Mouse (Mus musculus): ENCODE data around the gene Cgas. TPM values are rescaled to one million over a fixed set of nuclear protein-coding genes. Genes with fewer than 3 reads are reported as not detected.

Cgas gene
- total and polyA plus RNA-seq, 3 experiments: 19.0 to 20.9 TPM; not detected in 1

- TF ChIP-seq EP300 (IDR thresholded peaks at IDR 0.05; ENCODE audit: low read depth in 1 of 2, low read length in 2 of 2) (no peak), NELFE (IDR thresholded peaks at IDR 0.05; ENCODE audit: low read depth, low read length) (peak; percentile 54), TBP (IDR thresholded peaks at IDR 0.05; ENCODE audit: low read depth, low read length) (peak; percentile 51; the same call in 1 of the 2 replicates), CTCF (IDR thresholded peaks at IDR 0.05 in 2 of 3, conservative IDR thresholded peaks at IDR 0.05 in 1 of 3; ENCODE audit: control insufficient read depth in 1 of 3, insufficient read depth in 1 of 3, low read depth in 2 of 3, low read length in 3 of 3, poor library complexity in 1 of 3, severe bottlenecking in 1 of 3) (no peak)
Measured at GRCm38 (mm10) chr9:78442579-78443392, at the start of gene Cgas (continued).

- Histone ChIP-seq H3K36me3 (ENCODE audit: control insufficient read depth in 1 of 2, insufficient read depth in 2 of 2, low read length in 2 of 2) (no peaks in the 10 kb centered on the region), H3K4me1 (ENCODE audit: control insufficient read depth in 1 of 2, insufficient read depth in 2 of 2, low read length in 2 of 2) (no peaks in the 10 kb centered on the region; a peak in 1 of 4 replicates), H3K79me2 (ENCODE audit: control insufficient read depth, insufficient read depth, low read length, poor library complexity) (no peaks in the 10 kb centered on the region), H3K9ac (ENCODE audit: control insufficient read depth, low read depth, low read length, poor library complexity, severe bottlenecking) (no peak overlapping the region), H3K27ac (ENCODE audit: control insufficient read depth, low read depth, low read length) (no peak overlapping the region), H3K9me3 (replicated peaks; ENCODE audit: insufficient read depth, low read length) (no peaks in the 10 kb centered on the region), H3K27me3 (ENCODE audit: control insufficient read depth in 1 of 2, insufficient read depth in 2 of 2, low read length in 2 of 2) (peaks cover 11 to 12% of the 10 kb centered on the region in 2 experiments), H3K4me3 (ENCODE audit: control insufficient read depth in 1 of 2, insufficient read depth in 1 of 2, low read depth in 2 of 2, low read length in 2 of 2) (no peak overlapping the region)
- no peak for DNase-seq (ENCODE audit: low read depth, low spot score)
- TF ChIP-seq UBTF (IDR thresholded peaks at IDR 0.05; ENCODE audit: borderline replicate concordance, insufficient read depth, low read depth, low read length): no peak
- no peak for TF ChIP-seq MXI1 (IDR thresholded peaks at IDR 0.05; ENCODE audit: low read depth, low read length)
- no peak for TF ChIP-seq CHD2 (IDR thresholded peaks at IDR 0.05; ENCODE audit: low read length)
- TF ChIP-seq EP300 (IDR thresholded peaks at IDR 0.05; ENCODE audit: low read depth in 1 of 2, low read length in 2 of 2): no peak
- TF ChIP-seq ETS1 (IDR thresholded peaks at IDR 0.05; ENCODE audit: low read depth, low read length): no peak
- no peak for TF ChIP-seq SIN3A (IDR thresholded peaks at IDR 0.05; ENCODE audit: low read length)
- TF ChIP-seq NELFE (IDR thresholded peaks at IDR 0.05; ENCODE audit: low read depth, low read length): no peak
- no peak for TF ChIP-seq ZMIZ1 (IDR thresholded peaks at IDR 0.05; ENCODE audit: low read depth, low read length)
- no peak for TF ChIP-seq SMC3 (IDR thresholded peaks at IDR 0.05; ENCODE audit: low read depth, low read length)
- no peak for TF ChIP-seq ELF1 (IDR thresholded peaks at IDR 0.05; ENCODE audit: low read depth, low read length)
- TF ChIP-seq ZKSCAN1 (IDR thresholded peaks at IDR 0.05; ENCODE audit: low read depth, low read length): no peak
- no peak for TF ChIP-seq ZC3H11A (IDR thresholded peaks at IDR 0.05; ENCODE audit: low read depth, low read length)
- TF ChIP-seq RAD21 (IDR thresholded peaks at IDR 0.05; ENCODE audit: low read depth, low read length): no peak
- TF ChIP-seq POLR2A (IDR thresholded peaks at IDR 0.05; ENCODE audit: control insufficient read depth in 1 of 2, insufficient read depth in 1 of 2, low read depth in 1 of 2, low read length in 2 of 2, poor library complexity in 1 of 2): no peak
- TF ChIP-seq CHD1 (IDR thresholded peaks at IDR 0.05; ENCODE audit: low read depth, low read length): no peak
Measured at GRCm38 (mm10) chr9:78492254-78492653, 49.2 kb upstream of the Cgas start.

- H3K36me3 ChIP-seq (ENCODE audit: control insufficient read depth in 1 of 2, insufficient read depth in 2 of 2, low read length in 2 of 2): no peaks in the 10 kb centered on the region
- no peaks in the 10 kb centered on the region for H3K79me2 ChIP-seq (ENCODE audit: control insufficient read depth, insufficient read depth, low read length, poor library complexity)
- no peak overlapping the region for H3K9ac ChIP-seq (ENCODE audit: control insufficient read depth, low read depth, low read length, poor library complexity, severe bottlenecking)
- no peaks in the 10 kb centered on the region for H3K9me3 ChIP-seq (replicated peaks; ENCODE audit: insufficient read depth, low read length)
- peaks cover 11 to 12% of the 10 kb centered on the region in 2 experiments for H3K27me3 ChIP-seq (ENCODE audit: control insufficient read depth in 1 of 2, insufficient read depth in 2 of 2, low read length in 2 of 2)
- no peak overlapping the region for H3K4me3 ChIP-seq (ENCODE audit: control insufficient read depth in 1 of 2, insufficient read depth in 1 of 2, low read depth in 2 of 2, low read length in 2 of 2)
- no peak for TF ChIP-seq UBTF (IDR thresholded peaks at IDR 0.05; ENCODE audit: borderline replicate concordance, insufficient read depth, low read depth, low read length)
- no peak for TF ChIP-seq CHD2 (IDR thresholded peaks at IDR 0.05; ENCODE audit: low read length)
- no peak for TF ChIP-seq MYC (IDR thresholded peaks at IDR 0.05; ENCODE audit: low read depth, low read length)
- TF ChIP-seq TCF12 (IDR thresholded peaks at IDR 0.05; ENCODE audit: low read depth, low read length): no peak
- no peak for TF ChIP-seq NRF1 (IDR thresholded peaks at IDR 0.05; ENCODE audit: insufficient read depth, low read depth, low read length, poor library complexity, severe bottlenecking)
- H3K27ac ChIP-seq (ENCODE audit: control insufficient read depth, low read depth, low read length): no peak overlapping the region
- H3K4me1 ChIP-seq (ENCODE audit: control insufficient read depth in 1 of 2, insufficient read depth in 2 of 2, low read length in 2 of 2): no peaks in the 10 kb centered on the region; a peak in 1 of 4 replicates
- DNase-seq (ENCODE audit: low read depth, low spot score): no peak
Measured at GRCm38 (mm10) chr9:78491169-78491568, 48.1 kb upstream of the Cgas start.
